Mouse (Mus musculus): ENCODE results near the gene Lamc1. TPM values are rescaled to one million over a fixed set of nuclear protein-coding genes. Genes with fewer than 3 reads are reported as not detected.

Gene Lamc1
- 47.1 and 52.0 TPM in 2 replicates for polyA plus RNA-seq (2015; fragmentation: Nextera tagmentation; extraction: Ambion mirVana)

DNA sequence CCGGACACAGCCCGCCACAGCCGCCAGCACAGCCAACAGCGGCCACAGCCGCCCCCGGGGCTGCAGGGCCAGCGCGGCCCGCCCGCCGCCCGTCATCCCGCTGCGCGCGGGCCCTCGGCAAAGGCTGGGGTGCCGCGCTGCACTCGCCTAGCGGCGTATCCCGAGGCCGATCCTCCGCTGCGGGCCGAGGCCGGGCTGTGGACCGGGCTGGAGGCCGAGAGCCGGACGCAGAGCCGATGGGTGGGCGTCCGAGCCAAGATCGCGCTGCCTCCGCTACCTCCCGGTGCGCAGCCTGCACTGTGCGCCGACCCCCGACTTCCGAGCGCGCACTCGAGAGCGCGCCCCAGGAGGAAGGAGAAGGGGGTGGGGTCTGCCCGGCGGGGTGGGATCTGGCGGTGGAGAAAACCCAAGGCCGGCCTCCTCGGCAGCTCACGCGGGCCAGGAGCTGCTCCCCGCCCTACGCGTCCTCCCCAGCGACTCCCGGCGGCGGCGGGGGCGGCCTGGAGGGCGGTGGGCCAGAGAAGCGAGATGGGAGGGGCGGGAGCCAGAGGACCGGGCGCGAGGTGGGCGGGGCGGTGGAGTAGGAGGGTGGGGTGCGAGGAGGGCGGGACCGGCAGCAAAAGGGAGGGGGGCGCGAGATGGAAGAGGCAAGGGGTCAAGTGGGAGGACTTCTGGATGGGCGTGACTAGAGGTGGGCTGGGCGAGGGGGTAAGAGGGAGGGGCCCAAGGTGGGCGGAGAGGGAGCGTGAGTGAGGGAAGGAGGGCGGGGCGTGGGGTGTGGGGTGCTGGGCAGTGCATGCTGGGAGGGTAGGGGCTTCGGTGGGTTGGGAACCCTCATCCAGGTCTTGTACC is at the start of gene Lamc1:
Lamc1 (minus strand) TSS at position 343 of the 852 bp plus-strand sequence.
- H3K27ac ChIP-seq, result peak within 1 kb of the TSS; percentile 93
- WGBS, result under 1% methylated on average over 78 of the region's 85 CpGs
- peak within 1 kb of the TSS; percentile 89 for H3K4me2 ChIP-seq
- peak within 1 kb of the TSS; percentile 99 for H3K4me3 ChIP-seq
- no peaks in the 10 kb centered on the region for H3K9me3 ChIP-seq
- peaks cover 24% of the 10 kb centered on the region for H3K4me1 ChIP-seq
- H3K36me3 ChIP-seq, result no peaks in the 10 kb centered on the region
- no peaks in the 10 kb centered on the region for H3K27me3 ChIP-seq
- peak; percentile 93 for ATAC-seq (ENCODE audit: insufficient number of reproducible peaks, low FRiP score, low TSS enrichment, low read depth)
- peak within 1 kb of the TSS; percentile 93 for H3K9ac ChIP-seq

DNA sequence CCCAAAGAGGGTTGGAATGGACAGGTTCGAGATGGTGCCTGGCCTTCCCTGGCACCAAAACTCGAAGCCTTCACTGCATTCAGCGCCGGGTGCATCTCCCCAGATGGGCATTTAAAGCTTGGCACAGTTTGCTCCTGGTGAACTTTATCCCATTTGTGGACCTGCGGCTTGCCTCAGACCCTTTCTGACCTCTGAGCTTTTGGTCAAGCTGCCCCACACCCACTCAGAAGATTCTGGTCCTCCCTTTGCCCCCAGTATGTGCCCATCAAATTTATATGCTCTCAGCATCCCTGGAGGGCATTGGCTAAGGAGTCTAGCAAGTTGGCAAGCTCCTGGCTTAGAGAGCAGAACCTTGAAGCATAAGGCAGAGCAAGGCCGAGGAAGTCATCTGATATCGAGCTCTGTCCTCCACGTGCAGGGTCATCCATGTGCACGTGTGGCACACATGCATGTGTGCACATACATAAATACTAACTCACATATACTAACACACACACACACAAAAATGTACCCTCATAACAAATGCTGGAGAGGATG is 48.2 kb upstream of the Lamc1 start:
- Histone ChIP-seq H3K4me2 (no peak overlapping the region), H3K4me3 (no peak overlapping the region), H3K4me1 (0 out of 2 replicates have a peak, but pooled peaks cover 3% of the 10 kb centered on the region), H3K9me3 (no peaks in the 10 kb centered on the region), H3K27me3 (no peaks in the 10 kb centered on the region), H3K9ac (no peak overlapping the region), H3K36me3 (no peaks in the 10 kb centered on the region), H3K27ac (no peak overlapping the region)
- no peak for ATAC-seq (ENCODE audit: insufficient number of reproducible peaks, low FRiP score, low TSS enrichment, low read depth)
- WGBS, result 89% methylated on average over 9 of the region's 9 CpGs

DNA sequence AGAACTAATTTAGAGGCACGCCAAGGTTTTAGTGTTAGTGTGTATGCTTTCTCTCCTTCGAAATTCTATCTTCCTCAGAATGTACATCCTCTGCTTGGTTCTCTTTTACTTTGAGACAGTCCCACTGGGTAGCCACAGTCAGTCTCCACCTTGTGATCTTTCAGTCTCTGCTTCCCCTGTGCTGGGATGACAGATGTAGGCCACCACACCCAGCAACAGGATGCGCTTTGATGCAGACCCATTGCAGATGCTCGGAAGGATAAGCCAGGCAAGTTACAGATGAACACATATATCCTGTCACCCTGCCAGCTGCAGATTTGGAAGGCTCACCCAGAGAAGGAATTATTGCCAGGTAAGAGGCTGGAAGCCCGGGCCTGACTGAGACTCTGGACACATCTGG is 47.2 kb upstream of the Lamc1 start:
- H3K36me3 ChIP-seq, result no peaks in the 10 kb centered on the region
- H3K9ac ChIP-seq, result no peak overlapping the region
- 66% methylated on average over 5 of the region's 5 CpGs for WGBS
- H3K4me3 ChIP-seq, result no peak overlapping the region
- ATAC-seq (ENCODE audit: insufficient number of reproducible peaks, low FRiP score, low TSS enrichment, low read depth), result no peak
- 0 out of 2 replicates have a peak, but pooled peaks cover 3% of the 10 kb centered on the region for H3K4me1 ChIP-seq
- no peak overlapping the region for H3K27ac ChIP-seq
- no peak overlapping the region for H3K4me2 ChIP-seq
- H3K27me3 ChIP-seq, result no peaks in the 10 kb centered on the region
- H3K9me3 ChIP-seq, result no peaks in the 10 kb centered on the region

DNA sequence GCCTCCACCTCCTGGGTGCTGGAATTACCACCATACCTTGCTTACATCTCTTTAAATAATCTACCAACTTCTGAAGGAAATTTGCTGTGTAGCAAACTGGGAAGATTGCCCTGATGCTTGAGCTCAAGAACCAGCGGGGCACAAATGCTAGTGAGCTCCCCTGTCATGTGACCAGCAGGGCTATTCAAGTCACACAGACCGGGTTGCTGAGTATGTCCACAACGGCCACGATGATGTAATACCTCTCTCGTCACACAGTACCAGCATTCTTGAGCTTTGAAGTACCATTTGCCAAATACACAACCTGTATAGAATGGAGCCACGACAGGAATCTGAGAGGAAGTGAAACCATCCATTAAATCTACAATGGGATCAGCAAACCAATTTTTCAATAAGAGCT is 46.0 kb upstream of the Lamc1 start:
- Histone ChIP-seq H3K27ac (no peak overlapping the region), H3K9ac (no peak overlapping the region), H3K9me3 (no peaks in the 10 kb centered on the region), H3K36me3 (no peaks in the 10 kb centered on the region), H3K27me3 (no peaks in the 10 kb centered on the region), H3K4me2 (no peak overlapping the region), H3K4me1 (0 out of 2 replicates have a peak, but pooled peaks cover 3% of the 10 kb centered on the region), H3K4me3 (no peak overlapping the region)
- WGBS, result 60% methylated on average over 6 of the region's 6 CpGs
- no peak for ATAC-seq (ENCODE audit: insufficient number of reproducible peaks, low FRiP score, low TSS enrichment, low read depth)

DNA sequence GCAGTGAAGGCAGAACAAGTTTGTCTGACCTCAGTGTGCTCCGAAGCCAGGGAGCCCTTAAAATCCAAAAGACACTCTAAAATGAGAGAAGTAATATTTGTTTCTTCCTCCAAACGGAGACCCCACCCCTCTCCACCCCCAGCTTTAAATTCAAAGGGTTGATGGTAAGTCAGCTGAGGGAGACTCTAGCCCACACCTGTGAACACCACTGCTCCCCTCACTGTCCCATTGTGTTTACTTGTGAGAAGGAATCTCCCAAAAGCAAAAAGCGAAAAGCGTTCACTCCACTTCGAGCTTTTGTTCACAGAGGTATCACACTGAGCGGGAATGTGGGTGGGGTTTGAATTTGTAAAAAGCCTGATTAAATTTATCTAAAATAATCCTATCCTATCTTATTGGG is 43.9 kb upstream of the Lamc1 start:
- Histone ChIP-seq H3K4me1 (0 out of 2 replicates have a peak, but pooled peaks cover 3% of the 10 kb centered on the region), H3K9me3 (no peaks in the 10 kb centered on the region), H3K9ac (no peak overlapping the region), H3K27ac (no peak overlapping the region), H3K4me3 (no peak overlapping the region), H3K4me2 (no peak overlapping the region), H3K36me3 (no peaks in the 10 kb centered on the region), H3K27me3 (no peaks in the 10 kb centered on the region)
- ATAC-seq (ENCODE audit: insufficient number of reproducible peaks, low FRiP score, low TSS enrichment, low read depth), result no peak
- WGBS, result 52% methylated on average over 6 of the region's 6 CpGs

DNA sequence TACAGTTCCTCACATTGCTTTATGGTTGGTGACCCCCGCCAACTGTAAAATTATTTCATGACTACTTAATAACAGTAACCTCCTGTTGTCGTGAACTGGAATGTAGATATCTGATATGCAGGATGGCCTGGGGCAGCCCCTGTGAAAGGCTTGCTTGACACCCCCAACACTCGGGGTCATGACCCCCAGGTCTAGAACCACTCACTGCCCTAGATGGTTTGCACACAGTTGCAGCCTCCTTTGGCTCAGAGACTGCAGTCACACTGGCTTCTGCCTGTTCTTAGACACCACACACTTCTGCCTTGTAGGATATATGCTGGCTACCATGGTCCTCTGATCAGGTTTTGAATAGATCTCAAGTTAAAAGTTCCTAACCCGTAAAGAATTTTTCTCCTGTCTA is 41.5 kb upstream of the Lamc1 start:
- Histone ChIP-seq H3K27me3 (no peaks in the 10 kb centered on the region), H3K4me2 (no peak overlapping the region), H3K36me3 (no peaks in the 10 kb centered on the region), H3K9ac (no peak overlapping the region), H3K4me3 (no peak overlapping the region), H3K4me1 (0 out of 2 replicates have a peak, but pooled peaks cover 3% of the 10 kb centered on the region), H3K9me3 (no peaks in the 10 kb centered on the region), H3K27ac (no peak overlapping the region)
- ATAC-seq (ENCODE audit: insufficient number of reproducible peaks, low FRiP score, low TSS enrichment, low read depth), result no peak
- 72% methylated on average over 4 of the region's 4 CpGs for WGBS

DNA sequence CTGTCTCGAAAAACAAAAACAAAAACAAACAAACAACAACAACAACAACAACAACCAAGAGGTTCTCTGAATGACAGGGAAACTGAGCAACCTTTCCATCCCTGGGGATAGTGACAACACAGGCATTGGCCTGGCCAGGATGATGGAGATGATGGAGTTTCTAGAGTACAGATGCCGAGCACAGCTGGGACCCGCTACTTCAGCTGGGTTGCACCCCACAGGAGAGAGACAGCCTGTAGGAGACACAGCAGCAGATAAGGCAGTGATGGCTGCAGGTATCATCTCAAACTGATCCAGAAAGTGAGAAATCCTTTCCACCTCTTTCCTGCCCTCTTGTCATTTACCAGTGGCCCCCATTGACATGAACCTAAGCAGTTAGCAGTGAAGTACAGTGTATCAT is 39.3 kb upstream of the Lamc1 start:
- H3K27ac ChIP-seq, result no peak overlapping the region
- no peak overlapping the region for H3K9ac ChIP-seq
- no peak for ATAC-seq (ENCODE audit: insufficient number of reproducible peaks, low FRiP score, low TSS enrichment, low read depth)
- H3K36me3 ChIP-seq, result no peaks in the 10 kb centered on the region
- no peak overlapping the region for H3K4me3 ChIP-seq
- no peaks in the 10 kb centered on the region for H3K27me3 ChIP-seq
- 0 out of 2 replicates have a peak, but pooled peaks cover 3% of the 10 kb centered on the region for H3K4me1 ChIP-seq
- no peak overlapping the region for H3K4me2 ChIP-seq
- 91% methylated on average over 3 of the region's 3 CpGs for WGBS
- H3K9me3 ChIP-seq, result no peaks in the 10 kb centered on the region

DNA sequence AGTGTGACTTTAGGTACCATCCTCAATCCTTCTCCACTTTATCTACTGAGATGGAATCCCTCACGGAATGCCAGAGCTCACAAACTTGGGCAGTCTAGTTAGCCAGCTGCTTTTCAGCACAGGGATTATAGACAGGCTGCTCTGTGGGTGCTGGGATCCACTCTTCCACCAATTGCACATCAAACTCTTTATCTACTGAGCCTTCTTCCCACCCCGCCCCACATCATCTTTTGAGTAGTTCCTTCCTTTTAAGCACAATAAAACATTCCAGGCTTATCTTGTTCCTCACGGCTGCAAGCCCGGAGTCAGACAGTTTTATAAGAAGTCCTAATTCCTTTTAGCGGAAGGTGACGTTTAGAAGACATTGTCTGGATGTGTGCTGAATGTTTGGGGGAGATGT is 36.4 kb upstream of the Lamc1 start:
- ATAC-seq (ENCODE audit: insufficient number of reproducible peaks, low FRiP score, low TSS enrichment, low read depth), result no peak
- no peak overlapping the region for H3K27ac ChIP-seq
- no peak overlapping the region for H3K9ac ChIP-seq
- H3K4me2 ChIP-seq, result no peak overlapping the region
- no peak overlapping the region for H3K4me3 ChIP-seq
- no peaks in the 10 kb centered on the region for H3K9me3 ChIP-seq
- no peaks in the 10 kb centered on the region for H3K4me1 ChIP-seq
- no peaks in the 10 kb centered on the region for H3K27me3 ChIP-seq
- H3K36me3 ChIP-seq, result no peaks in the 10 kb centered on the region
- 72% methylated on average over 6 of the region's 6 CpGs for WGBS

DNA sequence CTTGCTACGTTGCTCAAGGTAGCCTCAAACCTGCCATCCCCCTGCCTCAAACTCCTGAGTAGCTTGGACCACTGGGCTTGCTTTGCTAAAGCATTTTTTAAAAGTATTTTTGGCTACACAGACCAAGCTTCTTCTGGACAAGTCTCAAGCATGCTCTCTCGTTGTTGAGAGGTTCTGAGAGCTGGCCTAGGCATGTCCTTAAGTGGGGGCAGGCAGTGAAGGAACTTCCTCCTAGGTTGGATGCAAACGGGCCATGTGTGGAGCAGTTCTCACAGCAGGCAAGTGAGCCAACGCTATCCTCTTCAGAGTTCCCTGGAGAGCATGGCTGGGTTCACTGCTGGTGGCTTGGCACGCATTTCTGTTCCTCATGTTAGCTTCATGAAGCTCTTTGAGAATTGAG is 34.5 kb upstream of the Lamc1 start:
- 55% methylated on average over 5 of the region's 5 CpGs for WGBS
- H3K4me2 ChIP-seq, result no peak overlapping the region
- no peak overlapping the region for H3K9ac ChIP-seq
- H3K27ac ChIP-seq, result no peak overlapping the region
- no peak for ATAC-seq (ENCODE audit: insufficient number of reproducible peaks, low FRiP score, low TSS enrichment, low read depth)
- no peaks in the 10 kb centered on the region for H3K4me1 ChIP-seq
- no peak overlapping the region for H3K4me3 ChIP-seq
- H3K36me3 ChIP-seq, result no peaks in the 10 kb centered on the region
- no peaks in the 10 kb centered on the region for H3K9me3 ChIP-seq
- H3K27me3 ChIP-seq, result no peaks in the 10 kb centered on the region

DNA sequence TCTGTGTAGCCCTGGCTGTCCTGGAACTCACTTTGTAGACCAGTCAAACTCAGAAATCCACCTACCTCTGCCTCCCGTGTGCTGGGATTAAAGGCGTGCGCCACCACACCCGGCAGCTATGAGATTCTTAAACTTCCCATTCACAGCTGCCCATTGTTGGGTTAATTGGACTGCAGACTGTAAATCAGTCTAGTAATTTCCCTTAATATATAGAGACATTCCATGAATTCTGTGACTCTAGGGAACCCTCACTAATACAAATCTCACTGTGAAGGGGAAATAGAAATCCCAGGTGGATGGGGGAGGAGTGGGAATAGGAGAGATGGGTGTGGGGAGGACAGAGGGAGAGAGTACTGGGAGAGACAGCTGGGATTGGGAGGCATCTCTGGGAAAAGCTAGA is 29.3 kb upstream of the Lamc1 start:
- no peak for ATAC-seq (ENCODE audit: insufficient number of reproducible peaks, low FRiP score, low TSS enrichment, low read depth)
- H3K36me3 ChIP-seq, result no peaks in the 10 kb centered on the region
- H3K4me3 ChIP-seq, result no peak overlapping the region
- H3K27me3 ChIP-seq, result no peaks in the 10 kb centered on the region
- no peak overlapping the region for H3K9ac ChIP-seq
- WGBS, result 72% methylated on average over 4 of the region's 4 CpGs
- H3K9me3 ChIP-seq, result no peaks in the 10 kb centered on the region
- no peak overlapping the region for H3K4me2 ChIP-seq
- no peak overlapping the region for H3K27ac ChIP-seq
- no peaks in the 10 kb centered on the region for H3K4me1 ChIP-seq

DNA sequence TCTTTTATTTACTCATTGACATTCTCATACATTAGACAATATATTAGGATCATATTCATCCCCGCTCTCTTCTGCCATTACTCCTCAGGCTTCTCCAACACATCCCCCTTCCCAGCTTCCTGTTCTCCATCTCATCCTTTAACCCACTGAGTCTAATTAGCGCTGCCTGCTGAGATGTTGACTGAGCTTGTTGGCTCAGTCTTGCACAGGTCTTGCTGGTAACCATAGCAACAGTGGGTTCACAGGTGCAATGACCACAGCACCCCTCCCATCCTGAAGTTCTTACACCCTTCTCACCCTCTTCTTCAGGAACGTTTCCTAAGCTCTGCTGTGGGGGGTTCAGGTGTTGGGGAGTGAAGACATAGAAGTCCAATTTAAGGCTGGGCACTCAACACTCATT is 28.0 kb upstream of the Lamc1 start:
- Histone ChIP-seq H3K27me3 (no peaks in the 10 kb centered on the region), H3K4me1 (no peaks in the 10 kb centered on the region), H3K9ac (no peak overlapping the region), H3K27ac (no peak overlapping the region), H3K9me3 (no peaks in the 10 kb centered on the region), H3K4me3 (no peak overlapping the region), H3K4me2 (no peak overlapping the region), H3K36me3 (no peaks in the 10 kb centered on the region)
- no peak for ATAC-seq (ENCODE audit: insufficient number of reproducible peaks, low FRiP score, low TSS enrichment, low read depth)
- WGBS, result 58% methylated on average over 3 of the region's 3 CpGs

DNA sequence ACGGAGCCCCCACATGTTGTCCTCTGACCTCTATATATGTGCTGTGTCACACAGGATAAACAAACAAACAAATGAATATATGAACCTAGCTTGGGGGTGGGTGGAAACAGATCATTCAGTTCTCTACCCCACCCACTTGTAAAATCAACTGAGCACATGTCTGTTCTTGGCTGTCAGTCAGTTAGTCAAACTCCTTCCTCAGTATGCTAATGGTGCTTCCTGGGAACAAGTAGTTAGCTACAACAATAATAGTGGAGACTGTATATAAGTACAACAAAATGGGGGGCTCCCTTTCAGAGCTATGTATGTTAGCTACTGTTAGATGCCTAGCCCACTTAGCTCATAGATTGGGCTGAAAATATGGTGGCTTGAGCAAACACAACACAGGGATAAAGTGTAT is 24.6 kb upstream of the Lamc1 start:
- Histone ChIP-seq H3K9me3 (no peaks in the 10 kb centered on the region), H3K9ac (no peak overlapping the region), H3K4me2 (no peak overlapping the region), H3K4me3 (no peak overlapping the region), H3K36me3 (no peaks in the 10 kb centered on the region), H3K27ac (no peak overlapping the region), H3K4me1 (no peaks in the 10 kb centered on the region), H3K27me3 (no peaks in the 10 kb centered on the region)
- ATAC-seq (ENCODE audit: insufficient number of reproducible peaks, low FRiP score, low TSS enrichment, low read depth), result no peak
- 88% methylated on average over 1 of the region's 1 CpGs for WGBS
